Mouse (Mus musculus) neural tube, embryonic 15.5 days (tissue): Measurements from ENCODE around the gene Prss56. TPM values are rescaled to one million over a fixed set of nuclear protein-coding genes. Genes with fewer than 3 reads are reported as not detected.

Experiments
- polyA plus RNA-seq: library from polyadenylated mRNA; unstranded; fragments of >200 nt; fragmentation: Nextera tagmentation; extraction: Ambion mirVana; gene quantifications from 2 replicates; pipeline ENCODE4 v1.2.1, GENCODE M21; 2015

Prss56 gene
- polyA plus RNA-seq, 1 experiment from 2014 or later = 4.0 TPM

Other genes with a start within 250 kb of the Prss56 start
- gene Alppl2, start 93.4 kb upstream of the Prss56 start, polyA plus RNA-seq = not detected in 2 replicates
- 0.72 TPM in 1 of 2 replicates, not detected in the other for gene Alpi, start 81.7 kb upstream of the Prss56 start, polyA plus RNA-seq
- not detected in 2 replicates for gene Akp3, start 58.3 kb upstream of the Prss56 start, polyA plus RNA-seq
- 71.9 and 84.7 TPM in 2 replicates for gene Ecel1, start 26.8 kb upstream of the Prss56 start, polyA plus RNA-seq
- gene Chrnd, start 7.3 kb downstream of the Prss56 start, polyA plus RNA-seq = 0.33 and 0.37 TPM in 2 replicates
- 1.2 and 1.5 TPM in 2 replicates for gene Chrng, start 21.3 kb downstream of the Prss56 start, polyA plus RNA-seq
- 93.4 and 101 TPM in 2 replicates for gene Eif4e2, start 30.6 kb downstream of the Prss56 start, polyA plus RNA-seq
- gene Efhd1, start 81.0 kb downstream of the Prss56 start, polyA plus RNA-seq = 1.2 and 2.3 TPM in 2 replicates
- gene Gigyf2, start 143.7 kb downstream of the Prss56 start, polyA plus RNA-seq = 61.7 and 63.0 TPM in 2 replicates
- 0.92 and 1.1 TPM in 2 replicates for gene Kcnj13, start 211.4 kb downstream of the Prss56 start, polyA plus RNA-seq